Mouse (Mus musculus) right cerebral cortex, adult 18-20 months (tissue): Measurements from ENCODE around the gene Cnnm1.

ENCODE experiments used
- DNase-seq: peaks from one replicate; pipeline ENCODE4 v3.0.0; 2022; ENCODE audit warnings: mixed read lengths

Cnnm1 gene

DNA sequence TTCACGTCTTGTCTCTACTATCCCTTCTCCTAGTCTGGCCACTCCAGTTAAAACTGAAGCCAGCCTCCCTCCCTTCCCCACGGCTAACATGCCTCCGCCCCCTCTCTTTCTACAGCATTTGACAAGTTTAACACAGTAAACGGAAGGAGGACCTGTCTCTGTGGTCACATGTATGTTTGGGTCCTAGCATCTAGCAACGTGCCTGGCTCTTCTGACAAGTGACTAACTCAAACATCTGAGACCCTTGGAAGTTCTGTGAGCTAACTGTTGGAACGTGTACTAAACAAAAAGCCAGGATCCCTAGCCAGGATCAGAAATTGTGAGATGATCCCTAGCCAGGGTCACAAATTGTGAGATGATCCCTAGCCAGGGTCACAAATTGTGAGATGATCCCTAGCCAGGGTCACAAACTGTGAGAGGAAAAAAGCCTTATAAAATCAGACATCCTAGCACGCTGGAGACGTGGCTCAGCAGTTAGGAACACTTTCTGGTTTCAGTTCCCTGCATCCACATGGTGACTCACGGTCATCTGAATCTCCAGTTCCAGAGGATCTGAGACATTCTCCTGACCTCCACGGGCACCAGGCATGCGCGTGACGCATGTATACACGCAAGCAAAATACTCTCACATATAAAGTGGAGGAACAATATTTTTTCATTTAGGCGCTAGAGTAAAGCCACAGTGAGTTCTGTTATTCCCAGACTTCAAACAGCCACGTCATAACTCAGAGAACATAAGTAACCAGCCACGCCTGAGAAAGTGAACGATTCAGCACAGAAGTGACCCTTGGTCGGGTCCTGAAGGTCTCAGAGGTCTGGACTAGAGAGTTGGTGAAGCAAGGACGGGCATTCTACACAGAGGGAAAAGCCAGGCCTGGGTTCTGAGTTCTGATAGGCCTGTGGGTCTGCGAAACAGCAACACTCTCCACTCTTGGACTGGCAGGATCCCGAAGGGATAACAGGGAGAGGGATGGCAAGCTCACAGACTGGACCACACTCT, 71.7 kb downstream of the Cnnm1 start:
- no peak for DNase-seq

DNA sequence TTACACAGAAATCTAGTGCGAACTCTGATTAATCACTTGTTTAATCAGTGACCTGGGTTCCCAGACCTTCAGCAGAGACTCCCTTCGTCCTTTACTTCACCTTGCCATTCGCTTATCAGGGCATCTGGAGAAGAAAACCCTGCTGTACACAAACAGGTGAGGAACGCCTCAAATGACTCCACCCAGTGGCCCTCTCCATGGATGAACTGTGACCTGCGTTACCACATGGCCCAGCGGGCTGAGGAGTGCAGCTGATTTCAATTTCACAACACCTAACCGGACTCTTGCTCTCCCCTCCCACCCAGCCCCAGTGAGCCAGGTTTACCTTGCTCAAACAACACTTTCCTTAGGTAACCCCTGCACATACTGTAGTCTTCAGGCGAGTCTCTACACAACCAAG, 73.6 kb downstream of the Cnnm1 start:
- no peak for DNase-seq

DNA sequence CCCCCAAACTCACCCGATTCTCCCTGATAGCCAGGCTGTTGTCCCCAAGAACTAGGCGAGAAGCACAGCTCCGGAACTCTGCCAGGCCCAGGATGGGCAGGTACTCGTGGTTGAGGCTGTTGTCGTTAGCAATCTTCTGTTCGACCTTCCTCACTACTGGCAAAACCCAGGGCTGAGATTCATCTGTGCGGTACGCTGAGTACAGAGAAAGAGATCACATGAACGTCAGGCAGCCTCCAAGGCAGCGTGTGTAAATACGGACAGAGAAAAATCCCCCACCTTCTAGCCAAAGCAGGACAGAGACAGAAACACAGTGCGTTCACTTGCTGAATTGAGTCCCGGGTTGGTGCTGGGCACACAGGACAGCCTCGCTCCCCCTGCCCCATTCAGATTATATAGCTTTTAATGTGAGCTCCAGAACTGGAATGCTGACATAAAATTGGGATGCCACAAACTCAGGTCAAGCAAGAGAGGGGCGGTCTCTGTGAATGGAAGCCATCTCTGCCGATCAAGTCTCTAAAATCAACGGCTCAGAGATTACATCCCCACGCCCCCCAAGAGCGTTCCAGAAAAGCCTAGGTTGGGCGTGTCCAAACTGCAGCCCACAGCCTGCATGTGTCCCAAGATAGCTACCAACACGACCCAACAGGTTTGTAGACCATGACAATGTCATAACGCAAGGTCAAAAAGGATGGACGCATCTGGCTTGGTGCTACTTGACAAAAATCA, 75.6 kb downstream of the Cnnm1 start:
- no peak for DNase-seq

DNA sequence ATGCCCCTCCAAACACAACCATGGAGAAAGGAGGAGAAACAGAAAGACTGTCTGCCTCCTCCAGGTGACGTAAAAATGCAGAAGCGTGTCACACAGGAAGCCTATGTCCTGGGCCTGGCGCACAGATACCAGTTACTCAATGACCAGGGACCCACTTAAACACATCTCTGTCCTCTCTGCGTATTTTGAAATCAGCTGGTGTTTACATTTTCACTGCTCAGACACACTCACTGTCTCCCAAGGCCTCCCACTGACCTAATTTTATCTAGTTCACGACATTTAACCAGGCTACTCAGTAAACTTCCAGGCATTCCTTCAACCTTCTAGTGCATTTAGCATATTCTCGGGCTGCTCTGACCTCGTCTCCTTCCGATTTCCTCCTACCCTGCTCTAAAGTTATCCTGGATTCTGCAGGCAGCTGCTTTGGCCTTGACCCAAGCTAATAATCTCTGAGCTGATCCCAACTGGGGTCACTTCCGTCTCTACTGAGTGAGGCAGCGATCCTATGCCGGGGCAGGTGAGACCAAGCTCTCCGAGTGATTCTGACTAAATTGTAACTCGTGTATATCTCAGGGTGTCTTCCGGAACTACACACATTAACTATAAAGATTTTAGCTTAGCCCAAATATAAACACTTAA, 76.3 kb downstream of the Cnnm1 start:
- no peak for DNase-seq

DNA sequence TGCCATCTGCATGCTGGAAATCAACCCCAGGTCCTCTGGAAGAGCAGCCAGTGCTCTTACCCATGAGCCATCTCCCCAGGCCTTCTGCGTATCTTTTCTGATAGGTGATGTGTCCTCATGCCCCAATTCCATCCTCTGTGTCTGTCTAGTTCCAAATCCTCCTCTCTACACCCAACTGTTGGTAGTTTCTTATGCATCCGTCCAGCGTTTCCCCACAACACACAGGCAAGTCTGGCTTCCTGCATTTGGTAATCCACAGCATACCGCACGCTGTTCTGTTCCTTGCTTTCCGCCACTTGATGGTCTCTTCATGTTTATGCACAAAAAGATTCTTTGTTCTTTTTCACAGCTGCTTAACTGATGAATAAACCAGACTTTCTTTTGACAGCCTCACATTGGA, 77.1 kb downstream of the Cnnm1 start:
- DNase-seq: no peak

DNA sequence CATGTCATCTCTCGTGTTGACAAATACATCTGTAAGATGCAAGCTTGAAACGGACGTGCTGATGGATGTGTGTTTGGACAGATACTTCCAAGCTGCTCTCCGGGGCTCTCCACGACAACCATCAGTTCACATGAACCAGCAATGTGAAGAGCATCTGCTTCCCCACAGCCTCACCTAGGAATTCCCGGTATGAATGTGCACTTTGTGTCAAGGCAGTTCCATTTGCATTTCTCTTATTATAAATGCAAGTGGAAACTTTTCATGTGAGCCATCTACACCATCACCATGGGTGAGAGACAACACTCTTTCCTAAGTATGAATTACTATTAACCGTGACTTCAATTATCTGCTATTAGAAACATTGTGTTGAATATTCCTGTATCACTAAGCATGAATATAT, 77.6 kb downstream of the Cnnm1 start:
- no peak for DNase-seq

DNA sequence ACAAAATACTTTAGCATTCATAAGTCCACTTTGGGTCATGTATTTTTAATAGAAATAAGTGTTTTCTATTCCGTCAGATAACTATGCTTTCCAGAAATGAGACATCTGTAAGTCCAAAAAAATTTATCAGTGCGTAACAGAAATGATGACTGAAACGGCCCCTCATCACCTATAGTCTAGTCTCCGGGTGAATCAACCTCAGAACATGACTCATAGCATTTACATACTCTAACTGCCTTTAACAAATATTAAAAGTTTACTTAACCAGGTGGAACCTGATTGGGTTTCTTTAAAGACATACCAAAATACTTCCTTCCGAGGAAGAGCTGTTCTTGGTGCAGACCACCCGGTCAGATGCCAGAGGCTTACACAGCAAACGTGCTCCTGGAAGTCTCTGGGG, 78.0 kb downstream of the Cnnm1 start:
- DNase-seq: no peak

DNA sequence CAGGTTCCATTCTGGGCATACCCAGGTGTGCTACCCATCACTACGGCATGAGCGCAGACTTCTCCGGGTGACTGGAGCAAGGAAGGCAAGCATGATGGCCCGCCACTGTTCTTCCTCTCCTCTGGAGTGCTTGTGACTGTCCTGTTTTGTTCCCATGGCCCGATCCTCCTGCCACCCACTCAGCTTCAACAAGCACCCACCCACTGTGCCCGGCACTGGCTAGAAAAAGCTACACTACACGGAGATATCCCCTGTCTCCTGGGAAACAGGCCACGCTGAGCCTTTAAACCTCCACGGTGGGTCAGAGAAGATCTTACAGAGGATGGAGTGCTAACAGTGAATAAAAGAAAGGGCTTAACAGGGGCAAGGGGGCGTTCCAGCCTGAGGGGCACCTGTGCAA, 79.0 kb downstream of the Cnnm1 start:
- peak; percentile 61 for DNase-seq

DNA sequence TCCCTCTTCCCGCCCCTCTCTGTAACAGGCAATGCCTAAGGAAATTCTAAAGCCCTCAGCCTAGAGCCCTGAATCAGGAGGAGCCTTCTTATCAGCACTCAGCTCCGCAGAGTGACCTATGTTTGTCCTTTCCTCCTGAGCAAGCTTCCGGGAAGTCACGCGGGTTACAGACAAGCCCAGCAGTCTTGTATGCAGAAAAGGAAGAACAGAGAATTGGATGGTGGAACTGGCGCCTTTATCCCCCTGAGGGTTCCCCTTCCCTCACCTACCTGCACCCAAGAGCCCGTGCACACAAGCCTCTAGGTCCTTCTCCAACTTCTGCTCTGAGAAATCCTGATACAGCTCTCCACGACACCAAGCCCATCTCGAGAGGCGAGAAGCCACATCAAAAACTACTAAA, 80.2 kb downstream of the Cnnm1 start:
- no peak for DNase-seq

DNA sequence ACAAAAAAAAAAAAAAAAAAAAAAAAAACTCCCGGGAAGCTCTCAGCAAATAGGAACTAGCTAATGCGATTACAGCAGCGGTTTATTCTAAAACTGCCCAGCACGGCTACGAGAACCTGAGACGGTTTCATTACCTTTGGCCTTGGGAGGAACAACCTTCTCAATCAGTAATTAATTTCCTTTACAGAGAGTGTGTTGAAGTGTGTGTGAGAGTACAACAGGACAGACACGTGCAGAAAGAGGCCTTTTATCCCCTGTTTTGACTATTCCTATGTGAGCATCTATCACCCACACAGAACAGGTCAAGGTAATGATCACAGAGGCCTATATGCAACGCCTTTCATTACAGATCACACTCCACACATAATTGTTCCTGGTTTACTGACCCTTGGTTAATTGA, 81.1 kb downstream of the Cnnm1 start:
- DNase-seq: no peak

DNA sequence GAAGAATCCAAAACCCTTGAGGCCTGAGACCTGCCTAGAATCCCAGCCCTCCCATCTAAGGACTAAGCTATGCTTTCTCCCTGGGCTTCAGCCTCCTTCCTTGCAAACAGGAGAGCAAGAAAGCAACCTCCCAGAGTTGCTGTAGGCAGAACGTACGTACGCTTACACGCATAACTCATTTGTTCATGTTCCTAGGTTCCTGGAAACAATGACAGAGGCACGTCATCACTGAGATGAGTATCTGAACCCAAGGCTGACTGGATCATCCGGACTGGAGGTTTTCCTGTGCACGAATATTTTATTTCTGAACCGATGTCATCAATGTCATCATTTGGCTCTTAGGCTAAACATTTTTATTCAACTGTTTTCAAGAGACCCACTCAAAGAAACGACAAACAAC, 81.8 kb downstream of the Cnnm1 start:
- peak; percentile 47 for DNase-seq

DNA sequence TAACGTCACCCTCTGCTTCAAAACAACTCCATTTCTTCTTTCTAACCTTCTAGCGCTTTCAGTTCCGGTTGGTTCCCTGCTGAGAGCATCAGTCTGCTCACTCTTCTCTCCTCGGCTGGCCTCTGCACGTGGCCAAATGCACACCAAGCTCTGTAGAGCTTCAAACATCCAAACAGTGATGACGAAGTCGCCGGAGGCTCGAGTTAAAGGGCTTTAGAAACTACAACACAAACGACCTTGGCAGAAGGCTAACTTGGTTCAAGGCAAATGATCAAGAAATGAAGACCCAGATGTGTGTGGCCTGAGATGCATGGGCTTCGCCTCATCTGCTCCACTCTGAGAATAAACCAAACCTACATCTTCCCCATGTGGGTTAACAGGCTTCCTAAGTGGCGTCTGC, 83.3 kb downstream of the Cnnm1 start:
- peak; percentile 52 for DNase-seq

DNA sequence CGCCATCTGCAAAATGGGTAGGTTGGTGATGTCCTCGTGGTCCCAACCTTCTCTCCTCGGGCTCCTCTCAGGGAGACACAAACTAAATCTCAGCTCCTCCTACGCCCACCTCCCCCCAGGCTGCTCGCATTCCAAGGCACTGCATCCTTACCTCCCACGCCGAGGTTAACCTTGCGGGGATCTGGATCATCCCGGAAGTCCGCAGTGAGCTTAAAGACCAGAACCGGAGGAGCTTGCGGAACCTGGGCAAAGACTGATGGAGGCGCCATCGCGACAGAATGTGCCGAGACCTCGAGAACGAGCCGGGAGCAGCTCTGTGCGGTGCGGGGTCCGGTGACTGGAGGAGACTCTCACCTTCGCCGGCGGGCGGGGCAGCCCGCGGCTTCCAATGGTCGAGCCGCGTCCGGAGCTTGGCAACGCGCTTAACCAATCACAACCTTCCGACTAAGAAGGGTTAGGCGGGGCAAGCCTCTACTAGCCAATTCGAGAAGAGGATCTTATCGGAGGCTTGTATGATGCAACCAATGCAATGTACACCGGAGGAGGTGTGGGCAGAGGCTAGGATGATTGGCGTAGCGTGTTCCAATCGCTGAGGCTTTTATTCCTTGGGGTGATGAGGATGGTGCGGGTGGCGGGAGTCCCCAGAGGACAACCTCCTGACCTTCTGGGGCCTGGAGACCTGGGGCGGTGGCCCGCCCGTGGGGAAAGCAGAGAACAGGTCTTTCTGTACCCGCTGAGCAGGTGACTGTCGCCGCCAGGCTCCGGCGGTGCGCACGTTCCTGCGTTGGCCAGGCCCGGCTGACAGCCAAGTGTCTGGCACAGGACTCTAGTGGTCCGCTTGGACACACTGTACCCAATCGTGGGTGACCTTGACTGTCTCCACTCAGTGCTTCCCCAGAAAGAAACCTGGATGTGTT, 84.2 kb downstream of the Cnnm1 start, which contains the start of gene Got1:
Gene Got1, minus strand, starts transcription at position 419 of the 917 bp plus-strand sequence.
- DNase-seq: peak; percentile 98

DNA sequence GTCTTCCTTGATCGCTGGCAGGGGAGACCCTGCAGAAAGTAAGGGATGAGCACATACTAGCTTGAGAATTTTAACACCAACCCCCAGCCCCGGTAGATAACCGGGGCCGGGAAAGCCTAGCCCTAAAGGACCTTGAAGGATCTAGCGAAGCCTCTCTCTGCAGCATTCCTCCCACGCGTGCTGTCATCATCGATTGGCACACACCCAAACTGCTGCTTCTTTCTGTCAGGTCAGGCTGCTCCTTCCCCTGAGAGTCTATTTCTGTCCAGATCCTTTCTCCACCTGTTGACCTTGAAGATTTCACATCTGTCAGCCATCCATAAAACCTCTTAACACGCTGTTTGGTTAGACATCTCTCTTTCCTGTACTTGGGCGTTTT, 84.9 kb downstream of the Cnnm1 start:
- DNase-seq: peak; percentile 57

DNA sequence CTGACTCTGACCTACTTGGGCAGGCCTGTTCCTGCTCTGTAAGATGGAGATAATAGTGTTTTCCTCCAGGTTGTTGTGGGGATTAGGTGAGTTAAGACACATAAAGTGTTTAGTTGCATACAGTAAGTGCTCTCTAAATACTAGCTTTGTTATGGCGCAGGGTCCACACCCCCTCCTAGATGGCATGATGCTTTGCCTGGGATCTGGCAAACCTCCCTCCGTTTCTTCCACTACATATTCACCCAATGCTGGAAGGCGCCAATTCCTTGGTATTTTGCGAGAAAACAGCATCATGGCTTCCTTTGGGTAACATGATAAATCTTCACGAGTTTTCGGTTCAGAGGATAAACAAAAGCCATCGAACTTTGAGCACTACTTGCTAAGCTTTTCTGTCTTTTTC, 85.3 kb downstream of the Cnnm1 start:
- DNase-seq: no peak

DNA sequence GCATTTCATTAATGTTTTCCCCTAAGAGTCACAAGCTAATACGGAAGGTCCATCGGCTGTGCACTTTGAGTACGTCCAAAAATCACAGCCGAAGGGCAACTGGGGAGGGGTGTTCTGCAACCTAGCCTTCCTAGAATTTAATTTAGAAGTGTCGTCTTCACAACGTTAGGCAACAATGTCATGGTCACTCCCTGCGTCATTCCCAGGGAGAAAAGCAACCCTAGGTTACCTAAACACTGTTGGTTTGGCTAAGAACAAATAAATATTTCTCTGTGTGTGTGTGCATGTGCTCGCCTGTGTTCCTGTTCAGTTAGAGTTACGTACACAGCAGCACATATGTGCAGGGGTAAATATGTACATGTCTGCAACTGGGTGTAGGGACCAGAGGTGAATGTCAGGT, 85.8 kb downstream of the Cnnm1 start:
- DNase-seq: no peak

DNA sequence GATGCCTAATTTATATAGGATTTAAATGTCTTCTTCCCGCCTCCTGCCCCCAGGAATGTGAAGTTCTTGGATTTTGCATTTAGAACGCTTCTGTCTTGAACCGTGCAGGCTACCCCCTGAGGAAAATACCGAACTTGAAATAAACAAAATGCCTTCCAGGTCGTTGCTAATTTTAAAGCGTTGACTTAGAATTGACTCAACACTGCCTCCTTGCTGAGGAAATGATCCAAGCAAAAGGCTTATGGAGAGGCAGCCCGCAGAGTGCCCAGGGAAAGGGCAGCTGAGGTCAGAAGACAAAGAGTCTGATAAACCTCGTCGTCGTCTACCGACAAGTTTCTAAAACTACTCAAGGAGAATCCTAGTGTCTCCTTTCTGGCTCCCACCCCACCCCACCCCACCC, 86.9 kb downstream of the Cnnm1 start:
- no peak for DNase-seq

DNA sequence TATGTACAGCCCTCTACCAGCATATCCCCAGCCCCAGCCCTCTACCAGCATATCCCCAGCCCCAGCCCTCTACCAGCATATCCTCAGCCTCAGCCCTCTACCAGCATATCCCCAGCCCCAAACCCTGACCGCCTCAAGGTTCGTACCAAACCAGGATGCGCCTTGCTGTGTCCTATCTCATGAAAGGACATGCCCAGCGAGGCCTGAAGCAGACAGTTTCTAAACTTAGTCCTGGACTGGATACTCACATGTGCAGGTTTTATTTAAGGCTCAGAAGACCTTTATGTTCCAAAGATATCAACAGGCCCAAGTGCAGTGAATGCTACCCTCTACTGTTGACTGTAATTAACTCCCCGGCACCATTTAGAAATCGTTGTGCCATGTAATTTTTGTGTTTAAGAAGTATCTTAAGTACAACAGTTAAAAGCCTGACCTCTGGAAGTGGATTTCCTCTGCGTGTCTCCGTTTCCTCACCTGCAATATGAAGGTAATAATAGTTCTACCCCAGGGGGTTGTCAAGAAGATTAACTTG, 87.9 kb downstream of the Cnnm1 start:
- no peak for DNase-seq

DNA sequence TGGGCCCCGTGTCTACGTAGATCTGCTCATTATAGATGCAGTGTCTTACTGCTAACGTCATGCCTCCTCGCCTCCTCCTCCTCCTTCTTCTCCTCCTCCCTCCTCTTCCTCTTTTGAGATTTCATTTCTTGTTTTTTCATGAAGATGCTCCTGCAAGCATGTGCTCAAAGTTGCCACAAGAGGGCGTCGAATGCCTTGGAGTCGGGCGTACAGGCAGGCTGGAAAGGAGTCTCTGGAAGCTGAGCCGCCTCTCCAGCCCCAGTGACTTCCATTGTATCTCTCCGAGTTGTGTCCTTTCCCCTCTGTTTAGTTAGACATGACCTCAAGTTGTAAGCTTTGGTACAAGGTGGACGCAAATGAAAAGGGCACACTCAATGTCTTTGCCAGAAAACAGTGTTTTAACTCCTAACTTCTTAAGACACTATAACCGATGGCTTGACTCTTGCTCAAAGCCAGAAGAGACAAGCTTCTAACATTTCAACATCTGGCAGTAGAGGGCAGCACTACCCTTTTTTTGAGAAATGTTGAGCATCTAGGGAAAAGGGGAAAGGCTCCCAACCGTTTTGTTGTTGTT, 90.0 kb downstream of the Cnnm1 start:
- DNase-seq: peak; percentile 84

DNA sequence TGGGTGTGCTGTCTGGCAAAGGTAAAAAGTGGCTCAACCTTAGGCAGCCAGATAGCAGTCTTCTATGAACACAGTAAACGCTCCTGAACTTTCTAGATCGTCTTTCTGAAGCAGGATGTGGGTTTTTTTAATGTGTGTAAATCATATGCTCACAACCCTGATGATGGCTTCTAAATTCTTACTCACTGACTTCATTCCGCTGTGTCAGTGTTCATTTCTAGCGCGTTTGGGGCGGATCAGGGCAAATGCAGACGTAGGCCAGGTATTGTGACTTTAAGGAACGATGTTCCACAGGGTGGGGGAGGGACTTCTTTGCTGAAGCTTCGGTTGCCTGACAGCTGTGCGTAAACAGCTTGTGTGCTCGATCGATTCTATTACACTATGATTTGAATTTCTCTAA, 90.7 kb downstream of the Cnnm1 start:
- DNase-seq: no peak

DNA sequence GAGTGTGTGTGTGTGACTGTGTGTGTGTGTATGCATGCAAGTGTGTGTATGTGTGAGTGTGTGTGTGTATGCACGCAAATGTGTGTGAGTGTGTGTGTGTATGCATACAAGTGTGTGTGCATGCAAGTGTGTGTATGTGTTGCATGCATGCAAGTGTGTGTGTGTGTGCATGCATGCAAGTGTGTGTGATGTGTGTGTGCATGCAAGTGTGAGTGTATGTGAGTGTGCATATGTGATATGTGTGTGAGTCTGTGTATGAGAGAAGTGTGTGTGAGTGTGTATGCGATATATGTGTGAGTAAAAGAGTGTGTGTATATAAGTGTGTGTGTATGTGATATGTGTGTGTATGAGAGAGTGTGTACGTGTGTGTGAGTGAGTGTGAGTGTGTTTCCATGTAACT, 95.1 kb downstream of the Cnnm1 start:
- no peak for DNase-seq
